Mouse (Mus musculus): ENCODE measurements at regions not wholly inside any gene's neighbourhood (a gene's known extent, or its start where the extent isn't known, plus 50 kb on each side); places are given as distances from the start of the nearest gene placed in this dataset.

DNA sequence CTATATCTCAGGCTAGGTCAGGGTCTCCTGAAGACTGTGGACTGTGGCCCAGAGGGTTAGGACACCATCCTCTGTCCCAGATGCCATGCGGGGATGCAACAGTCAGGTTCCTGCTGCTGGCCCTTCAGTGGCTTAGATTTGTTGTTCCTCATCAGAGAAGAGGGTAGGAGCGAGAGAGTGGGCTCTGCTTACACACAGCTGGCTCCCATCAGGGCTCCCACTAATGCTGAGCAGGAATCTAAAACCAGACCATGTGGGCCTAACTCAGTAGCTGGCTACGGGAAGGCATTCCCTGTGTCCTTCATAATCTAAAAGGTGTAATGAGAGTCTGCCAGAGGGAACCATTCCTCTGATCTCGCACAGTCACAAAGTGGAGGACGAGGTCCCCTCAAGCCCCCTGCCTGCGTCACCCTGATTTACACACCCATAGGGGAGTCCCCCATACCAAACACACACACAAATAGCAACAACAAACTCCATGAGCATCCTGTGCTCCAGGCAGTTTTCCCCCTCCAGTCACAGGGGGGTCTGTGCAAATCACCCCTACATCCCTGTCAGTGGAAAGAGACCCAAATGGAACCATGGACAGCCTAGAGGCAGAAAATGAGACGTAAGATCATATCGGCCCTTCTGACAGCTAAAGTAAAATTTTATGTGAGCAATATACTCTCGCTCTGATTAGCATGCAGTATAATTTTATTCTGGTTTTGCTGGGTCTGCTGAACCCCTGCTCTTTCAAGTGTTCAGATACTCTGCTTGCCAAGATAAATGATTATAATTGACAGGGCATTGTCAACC is 234.8 kb downstream of the 3110018I06Rik start:
- no peak overlapping the region for H3K27ac ChIP-seq (ENCODE audit: low read depth, low read length)
- no peak overlapping the region for H3K4me3 ChIP-seq (ENCODE audit: low read depth, low read length)
- no peaks in the 10 kb centered on the region for H3K27me3 ChIP-seq (ENCODE audit: control insufficient read depth, insufficient read depth, low read length)
- DNase-seq (ENCODE audit: low spot score) (no peak), ATAC-seq (replicated peaks; ENCODE audit: low FRiP score) (no peak)
- no peaks in the 10 kb centered on the region for H3K9me3 ChIP-seq (ENCODE audit: control insufficient read depth, low read length)
- H3K9ac ChIP-seq (ENCODE audit: low read length): no peak overlapping the region
- H3K4me1 ChIP-seq (replicated peaks; ENCODE audit: control insufficient read depth, insufficient read depth, low read length): no peaks in the 10 kb centered on the region
- WGBS: 79% methylated on average over 9 of the region's 9 CpGs
- no peaks in the 10 kb centered on the region for H3K36me3 ChIP-seq (ENCODE audit: control insufficient read depth, insufficient read depth, low read length)
- no peak overlapping the region for H3K4me2 ChIP-seq (ENCODE audit: low read depth, low read length, severe bottlenecking)

DNA sequence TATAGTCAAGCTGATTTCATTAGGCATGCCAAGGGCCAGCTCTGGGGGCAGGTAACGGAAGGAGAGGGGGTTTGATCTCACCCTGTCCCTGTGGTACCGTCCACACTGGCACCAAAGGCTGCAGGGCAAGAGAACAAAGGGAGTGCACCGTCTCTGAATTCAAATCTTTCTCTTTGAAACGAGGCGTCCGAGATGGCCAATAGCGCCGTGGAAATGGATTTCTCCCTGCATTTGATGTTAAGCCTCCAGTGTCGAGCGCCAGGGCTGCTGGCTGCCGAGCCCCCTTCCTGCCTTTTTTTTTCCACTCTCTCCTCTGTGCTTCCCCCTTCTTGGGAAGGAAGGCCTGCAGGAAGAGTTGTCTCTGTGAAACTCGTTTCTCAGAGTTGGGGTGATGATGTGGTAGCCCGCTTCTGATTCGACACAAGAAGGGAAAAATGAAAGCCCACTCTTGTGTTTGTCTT is 235.5 kb downstream of the 3110018I06Rik start:
- Histone ChIP-seq H3K4me1 (replicated peaks; ENCODE audit: control insufficient read depth, insufficient read depth, low read length) (no peaks in the 10 kb centered on the region), H3K27ac (ENCODE audit: low read depth, low read length) (no peak overlapping the region), H3K9ac (ENCODE audit: low read length) (no peak overlapping the region), H3K4me3 (ENCODE audit: low read depth, low read length) (no peak overlapping the region), H3K9me3 (ENCODE audit: control insufficient read depth, low read length) (no peaks in the 10 kb centered on the region), H3K4me2 (ENCODE audit: low read depth, low read length, severe bottlenecking) (no peak overlapping the region), H3K27me3 (ENCODE audit: control insufficient read depth, insufficient read depth, low read length) (no peaks in the 10 kb centered on the region), H3K36me3 (ENCODE audit: control insufficient read depth, insufficient read depth, low read length) (no peaks in the 10 kb centered on the region)
- 45% methylated on average over 14 of the region's 14 CpGs for WGBS
- no peak for DNase-seq (ENCODE audit: low spot score)
- no peak for ATAC-seq (replicated peaks; ENCODE audit: low FRiP score)

DNA sequence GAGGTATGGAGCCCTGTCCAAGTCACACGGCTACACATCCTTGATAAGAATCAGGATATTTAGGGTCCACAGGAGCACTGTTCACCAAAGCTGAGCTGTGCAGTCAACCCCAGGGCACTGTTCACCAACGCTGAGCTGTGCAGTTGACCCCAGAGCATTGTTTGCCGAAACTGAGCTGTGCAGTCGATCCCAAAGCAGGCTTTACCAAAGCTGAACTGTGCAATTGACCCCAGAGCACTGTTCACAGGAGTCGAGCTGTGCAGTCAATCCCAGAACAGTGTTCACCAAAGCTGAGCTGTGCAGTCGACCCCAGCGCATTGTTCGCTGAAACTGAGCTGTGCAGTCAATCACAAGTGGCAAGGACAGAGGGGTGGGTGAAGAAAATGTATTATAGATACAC is 236.0 kb downstream of the 3110018I06Rik start:
- ATAC-seq (replicated peaks; ENCODE audit: low FRiP score) (no peak), DNase-seq (ENCODE audit: low spot score) (no peak)
- 40% methylated on average over 8 of the region's 8 CpGs for WGBS
- Histone ChIP-seq H3K4me2 (ENCODE audit: low read depth, low read length, severe bottlenecking) (no peak overlapping the region), H3K36me3 (ENCODE audit: control insufficient read depth, insufficient read depth, low read length) (no peaks in the 10 kb centered on the region), H3K27me3 (ENCODE audit: control insufficient read depth, insufficient read depth, low read length) (no peaks in the 10 kb centered on the region), H3K4me3 (ENCODE audit: low read depth, low read length) (no peak overlapping the region), H3K9ac (ENCODE audit: low read length) (no peak overlapping the region), H3K4me1 (replicated peaks; ENCODE audit: control insufficient read depth, insufficient read depth, low read length) (no peaks in the 10 kb centered on the region), H3K9me3 (ENCODE audit: control insufficient read depth, low read length) (no peaks in the 10 kb centered on the region), H3K27ac (ENCODE audit: low read depth, low read length) (no peak overlapping the region)

DNA sequence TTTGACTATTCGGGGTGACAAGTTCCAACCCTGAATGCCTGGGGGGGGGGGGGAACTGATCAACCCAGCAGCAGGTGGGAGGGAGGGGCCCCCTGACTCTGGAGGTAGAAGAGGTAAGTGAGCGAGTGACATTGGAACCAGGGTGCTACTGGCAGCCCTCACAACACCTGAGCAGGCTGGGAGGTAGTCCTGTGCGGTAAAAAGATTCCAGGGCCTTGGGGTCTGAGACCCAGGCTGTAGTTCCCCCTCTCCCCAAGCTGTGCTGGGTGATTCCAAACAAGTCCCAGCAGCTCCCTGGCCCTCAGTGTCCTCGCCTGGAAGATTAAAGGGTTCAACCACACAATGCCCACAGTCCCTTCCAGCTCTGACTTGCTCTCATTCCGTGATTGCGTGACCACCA is 240.4 kb downstream of the 3110018I06Rik start:
- H3K36me3 ChIP-seq (ENCODE audit: control insufficient read depth, insufficient read depth, low read length): no peaks in the 10 kb centered on the region
- no peaks in the 10 kb centered on the region for H3K27me3 ChIP-seq (ENCODE audit: control insufficient read depth, insufficient read depth, low read length)
- H3K4me1 ChIP-seq (replicated peaks; ENCODE audit: control insufficient read depth, insufficient read depth, low read length): no peaks in the 10 kb centered on the region
- ATAC-seq (replicated peaks; ENCODE audit: low FRiP score) (no peak), DNase-seq (ENCODE audit: low spot score) (no peak)
- no peaks in the 10 kb centered on the region; the same call in 1 of the 2 replicates for H3K9me3 ChIP-seq (ENCODE audit: control insufficient read depth, low read length)
- H3K27ac ChIP-seq (ENCODE audit: low read depth, low read length): no peak overlapping the region
- WGBS: 73% methylated on average over 6 of the region's 6 CpGs
- H3K4me2 ChIP-seq (ENCODE audit: low read depth, low read length, severe bottlenecking): no peak overlapping the region
- no peak overlapping the region for H3K4me3 ChIP-seq (ENCODE audit: low read depth, low read length)
- H3K9ac ChIP-seq (ENCODE audit: low read length): no peak overlapping the region

DNA sequence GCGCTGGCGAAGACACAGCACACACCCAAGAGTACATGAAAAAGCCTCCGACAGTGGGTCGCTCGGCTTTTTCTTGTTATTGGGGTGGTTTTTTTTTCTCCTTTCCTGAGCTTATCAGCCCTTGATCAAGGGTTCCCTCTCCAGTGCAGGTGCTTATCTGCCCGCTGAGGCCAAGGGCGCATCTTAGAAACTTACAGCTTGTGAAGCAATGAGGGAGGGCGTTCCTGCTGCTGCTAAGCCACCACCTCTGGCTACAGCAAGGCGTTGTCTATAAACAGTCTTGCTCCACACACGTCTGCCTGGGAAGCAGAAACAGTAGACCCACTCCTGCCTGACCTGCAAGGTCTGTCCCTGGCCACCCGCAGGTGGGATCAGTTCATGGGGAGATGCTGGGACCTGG is 240.9 kb downstream of the 3110018I06Rik start:
- Histone ChIP-seq H3K4me3 (ENCODE audit: low read depth, low read length) (no peak overlapping the region), H3K9ac (ENCODE audit: low read length) (no peak overlapping the region), H3K27ac (ENCODE audit: low read depth, low read length) (no peak overlapping the region), H3K36me3 (ENCODE audit: control insufficient read depth, insufficient read depth, low read length) (no peaks in the 10 kb centered on the region), H3K4me1 (replicated peaks; ENCODE audit: control insufficient read depth, insufficient read depth, low read length) (no peaks in the 10 kb centered on the region), H3K27me3 (ENCODE audit: control insufficient read depth, insufficient read depth, low read length) (no peaks in the 10 kb centered on the region), H3K9me3 (ENCODE audit: control insufficient read depth, low read length) (no peaks in the 10 kb centered on the region; the same call in 1 of the 2 replicates), H3K4me2 (ENCODE audit: low read depth, low read length, severe bottlenecking) (no peak overlapping the region)
- DNase-seq (ENCODE audit: low spot score) (no peak), ATAC-seq (replicated peaks; ENCODE audit: low FRiP score) (no peak)
- WGBS: 89% methylated on average over 11 of the region's 11 CpGs

DNA sequence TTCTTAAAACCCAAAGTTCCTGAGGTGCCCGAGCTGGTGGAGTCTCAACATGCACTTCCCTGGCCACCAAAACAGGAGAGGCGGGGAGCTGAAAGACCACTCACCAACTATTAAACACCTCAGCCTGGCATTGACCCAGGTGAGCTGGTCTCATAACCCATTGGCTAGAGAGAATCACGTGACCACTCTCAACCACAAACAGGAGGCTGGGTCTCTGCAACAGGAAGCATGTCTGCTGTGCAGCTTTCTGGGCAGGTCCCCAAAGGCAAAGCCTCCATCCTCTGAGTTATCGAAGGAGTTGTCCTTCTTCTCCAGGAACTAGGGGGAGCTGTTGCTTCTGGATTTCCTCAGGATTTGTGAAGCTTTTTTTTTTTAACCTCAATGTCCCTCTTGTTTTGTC is 242.5 kb downstream of the 3110018I06Rik start:
- Histone ChIP-seq H3K36me3 (ENCODE audit: control insufficient read depth, insufficient read depth, low read length) (no peaks in the 10 kb centered on the region), H3K4me2 (ENCODE audit: low read depth, low read length, severe bottlenecking) (no peak overlapping the region), H3K9me3 (ENCODE audit: control insufficient read depth, low read length) (no peaks in the 10 kb centered on the region; the same call in 1 of the 2 replicates), H3K27ac (ENCODE audit: low read depth, low read length) (no peak overlapping the region), H3K4me3 (ENCODE audit: low read depth, low read length) (no peak overlapping the region), H3K9ac (ENCODE audit: low read length) (no peak overlapping the region), H3K4me1 (replicated peaks; ENCODE audit: control insufficient read depth, insufficient read depth, low read length) (no peaks in the 10 kb centered on the region), H3K27me3 (ENCODE audit: control insufficient read depth, insufficient read depth, low read length) (no peaks in the 10 kb centered on the region)
- ATAC-seq (replicated peaks; ENCODE audit: low FRiP score) (no peak), DNase-seq (ENCODE audit: low spot score) (no peak)
- 73% methylated on average over 4 of the region's 4 CpGs for WGBS

DNA sequence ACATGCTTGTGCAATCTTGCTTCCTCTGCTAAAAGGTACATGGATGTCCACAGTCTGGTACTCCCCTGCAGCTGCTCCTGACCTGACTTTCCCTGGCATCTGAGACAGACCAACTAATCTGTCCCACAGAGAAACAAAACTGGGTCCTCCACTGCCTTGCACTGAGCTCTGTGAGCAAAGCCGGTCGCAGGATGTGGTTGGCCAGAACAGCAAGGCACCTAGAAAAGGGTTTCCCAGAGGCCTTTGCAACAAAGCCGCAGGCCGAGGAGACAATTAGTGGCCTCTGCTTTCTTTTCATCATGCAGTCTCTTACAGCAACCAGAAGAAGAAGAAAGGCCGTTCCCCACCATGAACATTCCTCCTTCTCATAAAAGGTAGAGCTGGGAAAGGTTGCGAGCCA is 246.1 kb downstream of the 3110018I06Rik start:
- no peak for DNase-seq (ENCODE audit: low spot score)
- no peak for ATAC-seq (replicated peaks; ENCODE audit: low FRiP score)
- no peak overlapping the region for H3K4me3 ChIP-seq (ENCODE audit: low read depth, low read length)
- WGBS: 92% methylated on average over 6 of the region's 6 CpGs
- no peaks in the 10 kb centered on the region for H3K27me3 ChIP-seq (ENCODE audit: control insufficient read depth, insufficient read depth, low read length)
- no peaks in the 10 kb centered on the region; the same call in 1 of the 2 replicates for H3K9me3 ChIP-seq (ENCODE audit: control insufficient read depth, low read length)
- H3K27ac ChIP-seq (ENCODE audit: low read depth, low read length): no peak overlapping the region
- H3K9ac ChIP-seq (ENCODE audit: low read length): no peak overlapping the region
- H3K36me3 ChIP-seq (ENCODE audit: control insufficient read depth, insufficient read depth, low read length): no peaks in the 10 kb centered on the region
- no peaks in the 10 kb centered on the region for H3K4me1 ChIP-seq (replicated peaks; ENCODE audit: control insufficient read depth, insufficient read depth, low read length)
- no peak overlapping the region for H3K4me2 ChIP-seq (ENCODE audit: low read depth, low read length, severe bottlenecking)

DNA sequence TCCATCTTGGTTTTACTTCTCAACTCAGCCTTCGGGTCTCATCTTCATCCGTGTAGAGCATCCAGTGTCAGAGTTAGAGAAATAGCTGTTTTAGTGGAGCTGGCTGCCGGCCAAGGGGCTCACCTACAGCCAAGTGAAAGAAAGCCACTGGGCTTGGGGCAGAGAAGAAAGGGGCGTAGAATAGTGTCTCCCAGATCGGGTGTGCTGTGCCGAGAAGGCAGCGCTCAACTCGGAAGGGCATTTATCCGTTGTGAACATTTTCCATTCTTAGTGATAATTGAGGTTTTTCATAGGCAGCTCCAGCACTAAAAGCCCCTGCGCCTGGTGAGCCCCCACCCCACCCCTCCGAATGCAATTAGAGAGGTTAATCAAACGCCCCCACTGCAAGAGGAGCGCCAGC is 254.2 kb downstream of the 3110018I06Rik start:
- no peak for ATAC-seq (replicated peaks; ENCODE audit: low FRiP score)
- no peaks in the 10 kb centered on the region for H3K27me3 ChIP-seq (ENCODE audit: control insufficient read depth, insufficient read depth, low read length)
- no peak for DNase-seq (ENCODE audit: low spot score)
- H3K4me2 ChIP-seq (ENCODE audit: low read depth, low read length, severe bottlenecking): no peak overlapping the region
- peaks cover 4% of the 10 kb centered on the region; the same call in 1 of the 2 replicates for H3K4me1 ChIP-seq (replicated peaks; ENCODE audit: control insufficient read depth, insufficient read depth, low read length)
- no peaks in the 10 kb centered on the region for H3K36me3 ChIP-seq (ENCODE audit: control insufficient read depth, insufficient read depth, low read length)
- no peak overlapping the region for H3K9ac ChIP-seq (ENCODE audit: low read length)
- no peak overlapping the region for H3K27ac ChIP-seq (ENCODE audit: low read depth, low read length)
- no peak overlapping the region for H3K4me3 ChIP-seq (ENCODE audit: low read depth, low read length)
- no peaks in the 10 kb centered on the region for H3K9me3 ChIP-seq (ENCODE audit: control insufficient read depth, low read length)
- WGBS: 52% methylated on average over 13 of the region's 13 CpGs

DNA sequence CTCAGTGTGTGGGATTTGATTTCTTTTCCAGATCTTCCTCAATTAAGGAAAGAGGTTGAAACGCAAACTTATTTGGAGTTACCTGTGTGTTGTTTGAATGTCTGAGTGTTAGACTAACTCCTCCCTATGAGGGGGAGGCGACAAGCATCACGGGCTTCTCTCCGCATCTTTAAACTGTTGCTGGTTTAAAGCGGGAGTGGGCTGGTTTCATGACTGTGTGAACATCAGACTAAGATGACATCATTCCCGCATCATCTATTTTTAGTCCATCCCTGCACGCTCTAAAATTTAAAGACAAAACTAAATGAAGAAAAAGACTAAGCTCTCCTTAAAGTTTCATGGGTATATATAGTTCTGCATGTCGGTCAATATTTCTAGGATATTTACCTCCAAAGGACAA is 256.4 kb downstream of the 3110018I06Rik start:
- H3K27me3 ChIP-seq (ENCODE audit: control insufficient read depth, insufficient read depth, low read length): no peaks in the 10 kb centered on the region
- H3K4me1 ChIP-seq (replicated peaks; ENCODE audit: control insufficient read depth, insufficient read depth, low read length): peaks cover 4% of the 10 kb centered on the region; the same call in 1 of the 2 replicates
- ATAC-seq (replicated peaks; ENCODE audit: low FRiP score): no peak
- H3K4me3 ChIP-seq (ENCODE audit: low read depth, low read length): no peak overlapping the region
- no peak overlapping the region for H3K9ac ChIP-seq (ENCODE audit: low read length)
- WGBS: 95% methylated on average over 8 of the region's 8 CpGs
- H3K9me3 ChIP-seq (ENCODE audit: control insufficient read depth, low read length): no peaks in the 10 kb centered on the region
- H3K4me2 ChIP-seq (ENCODE audit: low read depth, low read length, severe bottlenecking): no peak overlapping the region
- no peaks in the 10 kb centered on the region for H3K36me3 ChIP-seq (ENCODE audit: control insufficient read depth, insufficient read depth, low read length)
- DNase-seq (ENCODE audit: low spot score): no peak
- H3K27ac ChIP-seq (ENCODE audit: low read depth, low read length): no peak overlapping the region

All from forebrain, embryonic 11.5 days (tissue).